Mouse (Mus musculus) lung, postnatal 0 days (tissue): ENCODE measurements around the gene Sema6b. TPM values are rescaled to one million over a fixed set of nuclear protein-coding genes. Genes with fewer than 3 reads are reported as not detected.
A peak's percentile ranks its signal among the peaks of the same experiment; 100 is the strongest.

Experiments
- ATAC-seq: fragments of 200-750 bp; cut with Nextera tagmentation; 2 replicates; pipeline ENCODE4 v1.8.0; 2017; ENCODE audit warnings: moderate library complexity
- DNase-seq: peaks from one replicate; pipeline ENCODE4 v3.0.0-alpha.2; 2016; ENCODE audit warnings: low spot score
- H3K27ac ChIP-seq: fragments of 300-500 bp; sonication (generic); 2 replicates; pipeline ENCODE4 v1.5.1; 2014; ENCODE audit warnings: antibody characterized with exemption, mild to moderate bottlenecking, low read length, mixed read lengths
- H3K27me3 ChIP-seq: fragments of 300-500 bp; sonication (generic); replicated peaks from 2 replicates; pipeline ENCODE4 v1.6.1; 2014; ENCODE audit warnings: low read length, mixed read lengths; ENCODE audit not compliant: insufficient read depth
- H3K36me3 ChIP-seq: fragments of 300-500 bp; sonication (generic); 2 replicates; pipeline ENCODE4 v1.6.1; 2014; ENCODE audit warnings: low read length, mixed read lengths; ENCODE audit not compliant: insufficient read depth
- H3K4me1 ChIP-seq: fragments of 300-500 bp; sonication (generic); 2 replicates; pipeline ENCODE4 v1.6.1; 2014; ENCODE audit warnings: antibody characterized with exemption, low read depth, low read length, mixed read lengths; ENCODE audit not compliant: insufficient read depth
- H3K4me2 ChIP-seq: fragments of 300-500 bp; sonication (generic); replicated peaks from 2 replicates; pipeline ENCODE4 v1.6.1; 2014; ENCODE audit warnings: low read depth, mild to moderate bottlenecking, low read length, moderate library complexity, mixed read lengths
- H3K4me3 ChIP-seq: fragments of 300-500 bp; sonication (generic); 2 replicates; pipeline ENCODE4 v1.5.1; 2014; ENCODE audit warnings: low read depth, low read length
- H3K9ac ChIP-seq: fragments of 300-500 bp; sonication (generic); replicated peaks from 2 replicates; pipeline ENCODE4 v1.6.1; 2014; ENCODE audit warnings: low read depth, mild to moderate bottlenecking
- H3K9me3 ChIP-seq: fragments of 300-500 bp; sonication (generic); 2 replicates; pipeline ENCODE4 v1.6.1; 2016; ENCODE audit warnings: low read length, mixed read lengths
- CTCF ChIP-seq: IDR thresholded peaks from 2 replicates; pipeline ENCODE4 v1.5.1; 2016; ENCODE audit warnings: antibody characterized with exemption, mild to moderate bottlenecking
- EP300 ChIP-seq: IDR thresholded peaks from 2 replicates; pipeline ENCODE4 v1.6.1; 2016; ENCODE audit warnings: antibody characterized with exemption, mild to moderate bottlenecking, control low read depth
- WGBS: fragments of 180-500 bp; shearing (Covaris S2); extraction: QIAGEN DNeasy Blood & Tissue Kit; methylation state at CpG from one replicate; pipeline ENCODE4 v1.1.7; 2014; 5-methylcytosine and 5-hydroxymethylcytosine counted together
- microRNA-seq: library from miRNA; unstranded; fragments of <30 nt; microRNA quantifications from one replicate; pipeline ENCODE4, GENCODE M21; 2016
- polyA plus RNA-seq: library from polyadenylated mRNA; unstranded; fragments of >200 nt; fragmentation: Nextera tagmentation; extraction: Ambion mirVana; gene quantifications from 2 replicates; pipeline ENCODE4 v1.2.1, GENCODE M21; 2015

Sema6b gene
- polyA plus RNA-seq, 1 experiment from 2014 or later = 0.88 TPM

GRCm38 (mm10) chr17:56074827-56075208 is 65.3 kb downstream of the Sema6b start, which contains the start of gene Ubxn6:
Gene Ubxn6 (minus strand): TSS chr17:56075028.
- H3K9me3 ChIP-seq = no peaks in the 10 kb centered on the region
- TF ChIP-seq EP300 (peak; percentile 65), CTCF (peak; percentile 69)
- H3K9ac ChIP-seq = peak within 1 kb of the TSS; percentile 69
- peaks cover 12% of the 10 kb centered on the region; the same call in 1 of the 2 replicates for H3K4me1 ChIP-seq
- DNase-seq (peak; percentile 99), ATAC-seq (peak; percentile 52)
- H3K27ac ChIP-seq = peak within 1 kb of the TSS; percentile 98; the same call in 1 of the 2 replicates
- H3K4me3 ChIP-seq = peak within 1 kb of the TSS; percentile 80
- H3K36me3 ChIP-seq = peaks cover 16% of the 10 kb centered on the region
- WGBS = 0% methylated on average over 35 of the region's 35 CpGs
- no peaks in the 10 kb centered on the region for H3K27me3 ChIP-seq
- peak within 1 kb of the TSS; percentile 68 for H3K4me2 ChIP-seq

GRCm38 (mm10) chr17:56074097-56074826 is 65.9 kb downstream of the Sema6b start:
- H3K4me2 ChIP-seq = peak overlapping the region; percentile 68
- H3K9ac ChIP-seq = peak overlapping the region; percentile 69
- WGBS = 7% methylated on average over 22 of the region's 22 CpGs
- H3K27me3 ChIP-seq = no peaks in the 10 kb centered on the region
- TF ChIP-seq EP300 = no peak
- TF ChIP-seq CTCF = no peak
- no peaks in the 10 kb centered on the region for H3K9me3 ChIP-seq
- peaks cover 12% of the 10 kb centered on the region; the same call in 1 of the 2 replicates for H3K4me1 ChIP-seq
- peak overlapping the region; percentile 80 for H3K4me3 ChIP-seq
- peaks cover 21% of the 10 kb centered on the region for H3K36me3 ChIP-seq
- peak; percentile 96 for DNase-seq
- peak overlapping the region; percentile 98; the same call in 1 of the 2 replicates for H3K27ac ChIP-seq
- ATAC-seq = peak; percentile 50

Small RNA genes lying within 50 kb of the gene (microRNA-seq; reads per million reads assigned to microRNA genes)
- not detected for gene Gm44397

Other genes starting within 250 kb of the Sema6b start
- 10.9 and 11.1 TPM in 2 replicates for gene Zfp959, start 248.2 kb downstream of the Sema6b start, polyA plus RNA-seq
- gene Zfp119b, start 190.8 kb downstream of the Sema6b start, polyA plus RNA-seq = 10.0 and 11.0 TPM in 2 replicates
- gene Ebi3, start 187.7 kb downstream of the Sema6b start, polyA plus RNA-seq = 3.1 and 3.3 TPM in 2 replicates
- 16.8 and 19.2 TPM in 2 replicates for gene Yju2, start 181.2 kb downstream of the Sema6b start, polyA plus RNA-seq
- gene Shd, start 169.9 kb downstream of the Sema6b start, polyA plus RNA-seq = 3.1 and 3.4 TPM in 2 replicates
- 0.36 and 0.37 TPM in 2 replicates for gene Fsd1, start 153.8 kb downstream of the Sema6b start, polyA plus RNA-seq
- gene Stap2, start 134.8 kb downstream of the Sema6b start, polyA plus RNA-seq = 49.1 and 57.4 TPM in 2 replicates
- gene Mpnd, start 134.6 kb downstream of the Sema6b start, polyA plus RNA-seq = 38.5 and 45.0 TPM in 2 replicates
- gene Sh3gl1, start 103.7 kb downstream of the Sema6b start, polyA plus RNA-seq = 97.1 and 105 TPM in 2 replicates
- gene Chaf1a, start 99.9 kb downstream of the Sema6b start, polyA plus RNA-seq = 3.0 and 3.2 TPM in 2 replicates
- gene Ubxn6, start 65.3 kb downstream of the Sema6b start, polyA plus RNA-seq = 59.7 and 60.4 TPM in 2 replicates
- 58.4 and 61.7 TPM in 2 replicates for gene Hdgfl2, start 60.7 kb downstream of the Sema6b start, polyA plus RNA-seq
- 0.05 and 0.08 TPM in 2 replicates for gene Plin4, start 30.5 kb downstream of the Sema6b start, polyA plus RNA-seq
- gene Plin5, start 22.7 kb downstream of the Sema6b start, polyA plus RNA-seq = 3.2 and 4.3 TPM in 2 replicates
- gene Lrg1, start 18.3 kb downstream of the Sema6b start, polyA plus RNA-seq = 36.3 and 50.6 TPM in 2 replicates
- gene Tnfaip8l1, start 22.1 kb upstream of the Sema6b start, polyA plus RNA-seq = 4.7 and 5.6 TPM in 2 replicates
- 67.2 and 71.2 TPM in 2 replicates for gene Mydgf, start 43.6 kb upstream of the Sema6b start, polyA plus RNA-seq
- gene Dpp9, start 78.6 kb upstream of the Sema6b start, polyA plus RNA-seq = 25.7 and 30.3 TPM in 2 replicates
- 8.2 and 8.4 TPM in 2 replicates for gene Fem1a, start 116.5 kb upstream of the Sema6b start, polyA plus RNA-seq
- gene Ticam1, start 136.4 kb upstream of the Sema6b start, polyA plus RNA-seq = 3.5 and 4.1 TPM in 2 replicates
- gene Plin3, start 152.5 kb upstream of the Sema6b start, polyA plus RNA-seq = 95.3 and 99.3 TPM in 2 replicates
- gene Arrdc5, start 159.9 kb upstream of the Sema6b start, polyA plus RNA-seq = not detected in 2 replicates
- gene Uhrf1, start 163.0 kb upstream of the Sema6b start, polyA plus RNA-seq = 7.0 and 8.4 TPM in 2 replicates
- 19.7 and 22.4 TPM in 2 replicates for gene Kdm4b, start 185.7 kb upstream of the Sema6b start, polyA plus RNA-seq